Mouse (Mus musculus): ENCODE data around the gene Krt39. TPM values are rescaled to one million over a fixed set of nuclear protein-coding genes. Genes with fewer than 3 reads are reported as not detected.

Gene Krt39
- not detected in 2 replicates for polyA plus RNA-seq (2014; fragmentation: Nextera tagmentation; extraction: Ambion mirVana)

- no peaks in the 10 kb centered on the region for H3K36me3 ChIP-seq (replicated peaks; ENCODE audit: control insufficient read depth, insufficient read depth)
- no peaks in the 10 kb centered on the region for H3K9me3 ChIP-seq (ENCODE audit: control insufficient read depth, low read length)
- DNase-seq (ENCODE audit: low spot score) (no peak), ATAC-seq (ENCODE audit: low FRiP score) (no peak)
- no peak within 1 kb of the TSS for H3K4me3 ChIP-seq (replicated peaks; ENCODE audit: low read length)
- no peak within 1 kb of the TSS for H3K9ac ChIP-seq
- no peaks in the 10 kb centered on the region for H3K4me1 ChIP-seq (replicated peaks; ENCODE audit: control insufficient read depth, insufficient read depth, low read length)
- 90% methylated on average over 13 of the region's 13 CpGs for WGBS
- H3K4me2 ChIP-seq (replicated peaks) = no peak within 1 kb of the TSS
- H3K27me3 ChIP-seq (ENCODE audit: control insufficient read depth, insufficient read depth, low read length) = no peaks in the 10 kb centered on the region
- no peak within 1 kb of the TSS for H3K27ac ChIP-seq
Observed at GRCm38 (mm10) chr11:99521288-99521860, at the start of gene Krt39. Gene Krt39 (minus strand): TSS chr11:99521338.

DNA sequence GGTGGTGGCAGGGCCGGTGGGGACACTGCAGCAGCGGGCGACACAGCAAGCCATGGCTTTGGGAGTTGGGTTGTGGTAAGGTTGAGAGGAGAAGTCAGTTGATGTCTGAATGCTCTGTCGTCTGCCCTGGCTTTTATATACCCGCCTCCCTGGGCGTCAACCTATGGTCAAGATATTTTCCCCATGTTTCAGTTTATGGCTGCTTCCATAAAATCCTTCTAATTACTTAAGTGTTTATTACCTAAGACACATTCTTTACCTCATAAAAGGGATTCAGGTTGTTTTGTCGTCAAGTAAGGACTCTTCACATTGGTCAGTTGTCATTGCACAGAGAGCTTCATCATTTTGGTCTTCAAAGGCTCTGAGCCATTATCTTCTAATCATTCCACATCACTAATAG lies 45.4 kb upstream of the Krt39 start, which contains the start of gene Krtap3-1:
TSS of gene Krtap3-1 (minus strand) at position 101 of the 400 bp plus-strand sequence.
- H3K9me3 ChIP-seq (ENCODE audit: control insufficient read depth, low read length) = no peaks in the 10 kb centered on the region
- DNase-seq (ENCODE audit: low spot score) (no peak), ATAC-seq (ENCODE audit: low FRiP score) (no peak)
- no peak within 1 kb of the TSS for H3K4me3 ChIP-seq (replicated peaks; ENCODE audit: low read length)
- H3K27me3 ChIP-seq (ENCODE audit: control insufficient read depth, insufficient read depth, low read length) = no peaks in the 10 kb centered on the region
- no peak within 1 kb of the TSS for H3K27ac ChIP-seq
- 96% methylated on average over 7 of the region's 7 CpGs for WGBS
- no peaks in the 10 kb centered on the region for H3K4me1 ChIP-seq (replicated peaks; ENCODE audit: control insufficient read depth, insufficient read depth, low read length)
- no peak within 1 kb of the TSS for H3K9ac ChIP-seq
- H3K36me3 ChIP-seq (replicated peaks; ENCODE audit: control insufficient read depth, insufficient read depth) = no peaks in the 10 kb centered on the region
- no peak within 1 kb of the TSS for H3K4me2 ChIP-seq (replicated peaks)

DNA sequence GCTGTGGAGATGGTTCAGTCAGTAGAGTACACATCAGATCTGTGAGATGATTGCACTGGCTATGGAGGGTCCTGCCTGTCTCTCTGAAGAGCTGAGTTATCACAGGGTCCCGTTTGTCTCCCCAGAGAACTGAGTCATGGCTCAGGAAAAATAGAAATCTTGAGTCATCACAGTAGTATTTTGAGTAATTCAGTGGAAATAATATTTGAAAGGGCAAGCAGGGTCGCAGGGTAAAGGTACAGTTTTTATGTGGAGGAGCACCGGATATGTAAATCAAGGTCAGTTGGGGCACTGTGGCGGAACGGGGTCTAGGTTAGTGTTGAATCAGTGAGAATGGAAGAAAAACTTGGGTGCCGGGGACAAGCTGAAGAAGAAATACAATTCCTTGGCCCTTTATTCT lies 41.4 kb upstream of the Krt39 start:
- H3K4me2 ChIP-seq (replicated peaks) = no peak overlapping the region
- H3K36me3 ChIP-seq (replicated peaks; ENCODE audit: control insufficient read depth, insufficient read depth) = no peaks in the 10 kb centered on the region
- H3K4me1 ChIP-seq (replicated peaks; ENCODE audit: control insufficient read depth, insufficient read depth, low read length) = no peaks in the 10 kb centered on the region
- no peak overlapping the region for H3K9ac ChIP-seq
- DNase-seq (ENCODE audit: low spot score) = no peak
- H3K27ac ChIP-seq = no peak overlapping the region
- H3K4me3 ChIP-seq (replicated peaks; ENCODE audit: low read length) = no peak overlapping the region
- no peak for ATAC-seq (ENCODE audit: low FRiP score)
- H3K9me3 ChIP-seq (ENCODE audit: control insufficient read depth, low read length) = no peaks in the 10 kb centered on the region
- no peaks in the 10 kb centered on the region for H3K27me3 ChIP-seq (ENCODE audit: control insufficient read depth, insufficient read depth, low read length)
- 85% methylated on average over 6 of the region's 6 CpGs for WGBS

DNA sequence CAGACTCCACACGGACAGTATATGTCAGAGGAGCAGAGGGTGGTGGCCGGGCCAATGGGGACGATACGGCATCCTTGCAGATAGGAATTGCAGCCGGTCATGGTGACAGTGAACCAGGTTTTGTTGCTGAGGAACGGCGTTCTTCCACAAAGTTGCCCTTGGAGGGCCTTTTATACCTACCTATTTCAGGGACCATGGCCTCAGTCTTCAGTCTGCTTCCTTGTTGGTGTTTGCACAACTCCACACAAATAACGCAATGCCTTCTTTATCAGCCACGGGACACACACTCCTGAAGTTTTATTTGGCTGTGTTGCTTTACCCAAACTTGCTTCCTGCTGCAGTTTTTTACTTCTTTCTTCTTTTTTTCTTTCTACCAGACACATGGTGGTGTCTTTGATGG lies 38.2 kb upstream of the Krt39 start, which contains the start of gene Gm11939:
TSS of gene Gm11939 (minus strand) at position 101 of the 400 bp plus-strand sequence.
- H3K9me3 ChIP-seq (ENCODE audit: control insufficient read depth, low read length) = no peaks in the 10 kb centered on the region
- no peak within 1 kb of the TSS for H3K27ac ChIP-seq
- H3K9ac ChIP-seq = no peak within 1 kb of the TSS
- no peak for ATAC-seq (ENCODE audit: low FRiP score)
- no peak within 1 kb of the TSS for H3K4me3 ChIP-seq (replicated peaks; ENCODE audit: low read length)
- H3K4me2 ChIP-seq (replicated peaks) = no peak within 1 kb of the TSS
- no peak for DNase-seq (ENCODE audit: low spot score)
- no peaks in the 10 kb centered on the region for H3K27me3 ChIP-seq (ENCODE audit: control insufficient read depth, insufficient read depth, low read length)
- WGBS = 94% methylated on average over 9 of the region's 9 CpGs
- no peaks in the 10 kb centered on the region for H3K36me3 ChIP-seq (replicated peaks; ENCODE audit: control insufficient read depth, insufficient read depth)
- no peaks in the 10 kb centered on the region for H3K4me1 ChIP-seq (replicated peaks; ENCODE audit: control insufficient read depth, insufficient read depth, low read length)

DNA sequence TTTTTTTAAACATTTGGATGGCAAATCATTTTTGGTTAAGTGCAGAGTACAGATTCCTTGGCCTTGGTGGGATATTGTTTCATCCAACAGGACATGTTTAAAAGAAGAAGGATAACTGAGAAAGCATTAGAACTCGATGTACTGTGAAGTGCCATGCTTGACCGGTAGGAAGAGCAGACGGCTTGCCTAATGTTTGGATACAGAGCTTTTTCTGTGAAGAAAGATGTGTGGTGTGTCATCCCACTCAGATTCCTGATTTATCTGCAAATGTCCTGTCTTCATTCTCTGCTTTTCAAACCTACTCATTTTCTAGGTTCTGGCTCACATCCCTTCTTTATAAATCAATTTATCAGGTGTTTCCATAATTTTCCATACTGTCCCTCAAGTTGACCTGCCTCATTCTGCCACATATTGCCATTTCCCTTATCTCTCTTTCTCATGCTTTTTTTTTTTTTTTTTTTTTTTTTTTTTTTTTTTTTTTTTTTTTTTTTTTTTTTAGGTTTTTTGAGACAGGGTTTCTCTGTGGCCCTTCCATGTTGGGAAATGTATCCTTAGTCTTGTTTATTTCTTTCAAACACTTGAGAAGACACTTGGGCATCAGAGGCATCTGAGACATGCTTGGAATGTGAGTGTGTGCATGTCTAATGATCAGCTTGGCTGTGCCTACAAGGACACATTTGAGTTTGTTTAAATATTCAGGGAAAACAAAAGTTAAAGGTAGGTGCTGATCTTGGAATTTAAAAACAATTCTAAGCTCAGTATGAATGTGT lies 37.0 kb upstream of the Krt39 start:
- DNase-seq (ENCODE audit: low spot score) = no peak
- Histone ChIP-seq H3K9me3 (ENCODE audit: control insufficient read depth, low read length) (no peaks in the 10 kb centered on the region), H3K36me3 (replicated peaks; ENCODE audit: control insufficient read depth, insufficient read depth) (no peaks in the 10 kb centered on the region), H3K9ac (no peak overlapping the region), H3K27me3 (ENCODE audit: control insufficient read depth, insufficient read depth, low read length) (no peaks in the 10 kb centered on the region), H3K4me3 (replicated peaks; ENCODE audit: low read length) (no peak overlapping the region), H3K4me1 (replicated peaks; ENCODE audit: control insufficient read depth, insufficient read depth, low read length) (no peaks in the 10 kb centered on the region), H3K4me2 (replicated peaks) (no peak overlapping the region), H3K27ac (no peak overlapping the region)
- 85% methylated on average over 3 of the region's 3 CpGs for WGBS
- ATAC-seq (ENCODE audit: low FRiP score) = no peak

GRCm38 (mm10) chr11:99556753-99557152 lies 35.6 kb upstream of the Krt39 start, which contains the start of gene Krtap3-2:
Gene Krtap3-2 (minus strand): TSS chr11:99556853.
- DNase-seq (ENCODE audit: low spot score) = no peak
- no peak within 1 kb of the TSS for H3K4me2 ChIP-seq (replicated peaks)
- no peaks in the 10 kb centered on the region for H3K9me3 ChIP-seq (ENCODE audit: control insufficient read depth, low read length)
- no peaks in the 10 kb centered on the region for H3K27me3 ChIP-seq (ENCODE audit: control insufficient read depth, insufficient read depth, low read length)
- H3K9ac ChIP-seq = no peak within 1 kb of the TSS
- H3K4me1 ChIP-seq (replicated peaks; ENCODE audit: control insufficient read depth, insufficient read depth, low read length) = no peaks in the 10 kb centered on the region
- H3K4me3 ChIP-seq (replicated peaks; ENCODE audit: low read length) = no peak within 1 kb of the TSS
- H3K36me3 ChIP-seq (replicated peaks; ENCODE audit: control insufficient read depth, insufficient read depth) = no peaks in the 10 kb centered on the region
- ATAC-seq (ENCODE audit: low FRiP score) = no peak
- 79% methylated on average over 2 of the region's 2 CpGs for WGBS
- no peak within 1 kb of the TSS for H3K27ac ChIP-seq

- H3K27me3 ChIP-seq (ENCODE audit: control insufficient read depth, insufficient read depth, low read length) = no peaks in the 10 kb centered on the region
- H3K4me3 ChIP-seq (replicated peaks; ENCODE audit: low read length) = no peak overlapping the region
- no peaks in the 10 kb centered on the region for H3K9me3 ChIP-seq (ENCODE audit: control insufficient read depth, low read length)
- no peaks in the 10 kb centered on the region for H3K4me1 ChIP-seq (replicated peaks; ENCODE audit: control insufficient read depth, insufficient read depth, low read length)
- no peak overlapping the region for H3K4me2 ChIP-seq (replicated peaks)
- no peak overlapping the region for H3K27ac ChIP-seq
- H3K36me3 ChIP-seq (replicated peaks; ENCODE audit: control insufficient read depth, insufficient read depth) = no peaks in the 10 kb centered on the region
- DNase-seq (ENCODE audit: low spot score) (no peak), ATAC-seq (ENCODE audit: low FRiP score) (no peak)
- no peak overlapping the region for H3K9ac ChIP-seq
- 87% methylated on average over 2 of the region's 2 CpGs for WGBS
Observed at GRCm38 (mm10) chr11:99556195-99556594, 35.1 kb upstream of the Krt39 start.

DNA sequence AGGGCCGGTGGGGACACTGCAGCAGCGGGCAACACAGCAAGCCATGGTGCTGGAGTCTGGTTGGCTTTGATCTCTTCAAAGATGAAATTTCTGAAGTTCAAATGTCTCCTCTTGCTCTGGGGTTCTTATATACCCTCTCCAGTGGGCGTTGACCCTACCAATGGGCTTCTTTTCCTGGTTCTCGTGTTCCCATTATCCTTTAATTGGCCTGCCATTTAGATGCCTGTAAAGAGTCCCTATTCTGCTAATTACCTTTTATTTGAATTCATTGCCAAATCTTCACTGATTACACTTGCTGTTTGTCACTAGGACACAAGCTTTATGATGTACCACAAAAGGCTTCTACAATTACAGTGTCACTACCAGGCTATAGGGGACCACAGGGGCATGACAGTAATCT lies 29.6 kb upstream of the Krt39 start, which contains the start of gene Krtap3-3:
TSS of gene Krtap3-3 (minus strand) at position 101 of the 400 bp plus-strand sequence.
- Histone ChIP-seq H3K9me3 (ENCODE audit: control insufficient read depth, low read length) (no peaks in the 10 kb centered on the region), H3K36me3 (replicated peaks; ENCODE audit: control insufficient read depth, insufficient read depth) (no peaks in the 10 kb centered on the region), H3K4me3 (replicated peaks; ENCODE audit: low read length) (no peak within 1 kb of the TSS), H3K27ac (no peak within 1 kb of the TSS), H3K27me3 (ENCODE audit: control insufficient read depth, insufficient read depth, low read length) (no peaks in the 10 kb centered on the region), H3K4me2 (replicated peaks) (no peak within 1 kb of the TSS), H3K4me1 (replicated peaks; ENCODE audit: control insufficient read depth, insufficient read depth, low read length) (no peaks in the 10 kb centered on the region), H3K9ac (no peak within 1 kb of the TSS)
- WGBS = 62% methylated on average over 4 of the region's 4 CpGs
- DNase-seq (ENCODE audit: low spot score) = no peak
- ATAC-seq (ENCODE audit: low FRiP score) = no peak

DNA sequence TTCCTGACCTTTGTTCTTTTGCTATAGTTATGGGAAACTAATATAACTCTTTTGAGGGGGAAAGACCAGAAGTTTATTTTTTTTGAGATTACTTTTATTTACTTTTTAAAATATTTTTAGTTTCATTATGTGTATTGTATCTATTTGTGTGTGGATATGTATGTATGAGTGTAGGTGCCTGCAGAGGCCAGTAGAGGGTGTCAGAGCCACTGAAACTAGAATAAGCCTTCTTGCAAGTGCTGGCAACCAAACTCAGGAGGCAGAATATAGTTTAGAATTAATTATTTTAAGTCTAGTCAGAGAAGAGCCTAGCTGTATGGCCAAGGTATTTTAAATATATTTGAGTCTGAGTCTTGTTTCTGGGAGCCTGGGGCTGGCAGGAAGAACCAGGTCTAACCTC lies 26.8 kb upstream of the Krt39 start:
- ATAC-seq (ENCODE audit: low FRiP score) (no peak), DNase-seq (ENCODE audit: low spot score) (no peak)
- Histone ChIP-seq H3K27me3 (ENCODE audit: control insufficient read depth, insufficient read depth, low read length) (no peaks in the 10 kb centered on the region), H3K36me3 (replicated peaks; ENCODE audit: control insufficient read depth, insufficient read depth) (no peaks in the 10 kb centered on the region), H3K9me3 (ENCODE audit: control insufficient read depth, low read length) (no peaks in the 10 kb centered on the region), H3K4me3 (replicated peaks; ENCODE audit: low read length) (no peak overlapping the region), H3K4me1 (replicated peaks; ENCODE audit: control insufficient read depth, insufficient read depth, low read length) (no peaks in the 10 kb centered on the region), H3K27ac (no peak overlapping the region), H3K4me2 (replicated peaks) (no peak overlapping the region), H3K9ac (no peak overlapping the region)

Data from hindbrain, embryonic 14.5 days (tissue).